25 mouse cellular contexts compared by ENCODE assay signal in the genomic region with DNA sequence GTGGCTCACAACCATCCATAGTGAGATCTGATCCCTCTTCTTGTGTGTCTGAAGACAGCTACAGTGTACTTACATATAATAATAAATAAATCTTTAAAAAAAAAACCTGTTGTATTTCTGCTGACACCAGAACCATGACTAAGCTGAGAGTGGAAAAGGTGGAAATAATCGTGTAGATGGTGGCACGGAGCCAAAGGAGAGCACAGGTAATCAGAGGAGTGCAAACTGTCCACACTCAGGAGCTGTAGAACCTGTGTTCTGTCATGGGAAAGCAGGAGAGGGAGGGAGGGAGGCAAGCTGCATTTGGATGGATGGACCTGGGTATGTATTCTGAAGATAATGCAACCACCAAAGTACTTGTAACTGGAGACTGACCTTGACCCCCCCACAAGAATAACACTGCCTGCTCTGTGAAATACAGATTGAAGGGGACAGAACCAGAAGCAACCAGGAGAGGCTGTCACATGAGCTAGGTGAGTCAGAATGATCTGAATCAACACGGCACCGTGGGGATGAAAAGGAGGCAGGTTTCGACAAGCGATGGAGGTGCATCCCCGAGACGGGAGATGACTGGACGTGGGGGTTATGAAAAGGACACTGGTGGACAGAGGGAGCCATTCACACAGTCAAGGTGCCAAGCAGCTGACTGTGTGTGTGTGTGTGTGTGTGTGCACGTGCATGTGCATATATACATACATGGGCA. TPM values are rescaled to one million over a fixed set of nuclear protein-coding genes. Genes with fewer than 3 reads are reported as not detected.
"Had no signal": no experiment of that assay in that cellular context is flagged by ENCODE, and none has a peak within 500 bp of the region (broad histone marks: within the 10 kb centered on the region; RNA-seq: fewer than 3 reads in every experiment).

No protein-coding gene starts in this region.

- H3K9ac ChIP-seq: liver, embryonic 12.5 days; liver, embryonic 14.5 days; lung, embryonic 15.5 days; midbrain, embryonic 13.5 days; midbrain, embryonic 15.5 days; neural tube, embryonic 12.5 days had no signal

- H3K4me1 ChIP-seq: liver, embryonic 12.5 days; megakaryocyte, embryonic 14.5 days; midbrain, embryonic 15.5 days; neural tube, embryonic 12.5 days had no signal

- DNase-seq: liver; lung, adult 2 months; lung, postnatal 14 days; lung, postnatal 36 days; right cerebral cortex, adult 18-20 months; right cerebral cortex, postnatal 25 days; right cerebral cortex, postnatal 4 days; spleen, adult 18-20 months; thymus, adult 18-20 months; thymus, postnatal 14 days; thymus, postnatal 36 days had no signal

- H3K4me3 ChIP-seq: liver, embryonic 12.5 days; lung, embryonic 15.5 days; megakaryocyte, embryonic 14.5 days; midbrain, embryonic 13.5 days; midbrain, embryonic 15.5 days; neural tube, embryonic 12.5 days had no signal

- H3K4me2 ChIP-seq: liver, embryonic 12.5 days; lung, embryonic 15.5 days; midbrain, embryonic 11.5 days; midbrain, embryonic 13.5 days; midbrain, embryonic 15.5 days; neural tube, embryonic 12.5 days had no signal

- H3K27me3 ChIP-seq: liver, embryonic 12.5 days; lung, embryonic 15.5 days; midbrain, embryonic 13.5 days; midbrain, embryonic 15.5 days; neural tube, embryonic 12.5 days had no signal

- ATAC-seq: liver, embryonic 12.5 days; lung, postnatal 0 days; midbrain, embryonic 13.5 days; midbrain, embryonic 15.5 days had no signal

- H3K36me3 ChIP-seq: liver, embryonic 12.5 days; lung, embryonic 15.5 days; midbrain, embryonic 13.5 days; midbrain, embryonic 15.5 days; neural tube, embryonic 12.5 days had no signal

- H3K27ac ChIP-seq: liver, embryonic 12.5 days; liver, embryonic 14.5 days; lung, embryonic 15.5 days; macrophage; midbrain, embryonic 13.5 days; midbrain, embryonic 15.5 days; neural tube, embryonic 12.5 days had no signal

- H3K9me3 ChIP-seq: liver, embryonic 12.5 days; lung, embryonic 15.5 days; megakaryocyte, embryonic 14.5 days; midbrain, embryonic 13.5 days; midbrain, embryonic 15.5 days; neural tube, embryonic 12.5 days had no signal

RNA-seq across cellular contexts. Expression of a gene that starts 13.8 kb away (rescaled TPM):
- polyA plus RNA-seq: liver, embryonic 12.5 days; liver, embryonic 16.5 days; lung, embryonic 15.5 days; lung, postnatal 0 days; macrophage; midbrain, embryonic 11.5 days; midbrain, embryonic 13.5 days; midbrain, embryonic 15.5 days; midbrain, postnatal 0 days; neural tube, embryonic 12.5 days; neural tube, embryonic 14.5 days; thymus, postnatal 0 days had no signal

RNA-seq across cellular contexts. Expression of a gene that starts 17.0 kb away (rescaled TPM):
- polyA plus RNA-seq: macrophage had no signal

RNA-seq across cellular contexts. Expression of a gene that starts 52.7 kb away (rescaled TPM):
- polyA plus RNA-seq: macrophage; thymus, postnatal 0 days had no signal
